Mouse (Mus musculus): ENCODE data around the gene Rbm42.

Rbm42 gene

DNA sequence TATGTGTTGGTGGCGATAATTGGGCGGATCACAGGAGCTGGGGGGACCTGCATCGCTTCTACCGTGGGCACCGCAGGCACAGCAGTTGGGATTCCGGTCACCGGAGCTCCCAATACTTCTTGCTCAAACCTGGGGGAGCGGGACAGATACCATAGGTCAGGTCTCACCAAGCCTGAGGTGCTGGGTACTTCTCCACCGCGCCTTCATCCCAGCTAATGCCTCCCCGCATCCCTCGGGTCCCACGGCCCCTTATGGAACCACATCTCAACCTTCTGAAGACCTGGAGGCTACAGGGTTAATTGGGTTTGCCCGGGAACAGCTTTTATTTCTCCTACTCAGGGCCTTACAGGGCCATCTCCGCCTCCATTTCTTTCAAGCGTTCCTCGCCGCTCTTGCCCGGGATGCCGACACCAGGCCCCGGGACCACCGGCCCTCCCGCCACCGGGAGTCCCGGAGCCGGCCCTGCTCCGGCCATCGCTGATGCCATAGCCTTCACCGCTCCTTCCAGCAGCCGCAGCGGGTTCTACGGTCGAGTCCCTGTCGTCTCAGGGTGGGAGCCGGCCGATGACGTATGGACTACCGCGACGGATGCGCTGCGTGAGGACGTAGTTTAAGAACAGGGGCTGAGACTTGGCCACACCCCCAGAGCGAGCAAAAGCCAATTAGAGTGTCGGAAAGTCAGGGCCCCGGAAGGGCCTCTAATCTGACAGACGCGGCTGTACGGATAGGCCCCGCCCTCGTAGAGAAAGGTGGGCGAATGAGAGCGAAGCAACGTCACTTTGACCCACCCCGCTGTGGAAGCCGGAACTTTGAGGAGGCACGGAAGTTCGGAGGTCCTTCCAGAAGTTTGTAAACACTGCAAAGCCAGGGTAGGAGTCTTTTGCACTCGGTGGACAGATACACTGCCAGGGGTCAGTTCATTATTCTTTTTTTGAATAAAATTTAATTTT lies at the start of gene Rbm42:
Rbm42 (minus strand) TSS at position 727 of the 950 bp plus-strand sequence.
- DNase-seq: peak; percentile 99

- peak in 1 of 2 experiments; percentile 14 for DNase-seq
These were observed 48.5 kb upstream of the Rbm42 start, which contains the start of gene 2200002J24Rik for GRCm38 (mm10) chr7:30698589-30698988. TSS of gene 2200002J24Rik (plus strand) at chr7:30698926.

DNA sequence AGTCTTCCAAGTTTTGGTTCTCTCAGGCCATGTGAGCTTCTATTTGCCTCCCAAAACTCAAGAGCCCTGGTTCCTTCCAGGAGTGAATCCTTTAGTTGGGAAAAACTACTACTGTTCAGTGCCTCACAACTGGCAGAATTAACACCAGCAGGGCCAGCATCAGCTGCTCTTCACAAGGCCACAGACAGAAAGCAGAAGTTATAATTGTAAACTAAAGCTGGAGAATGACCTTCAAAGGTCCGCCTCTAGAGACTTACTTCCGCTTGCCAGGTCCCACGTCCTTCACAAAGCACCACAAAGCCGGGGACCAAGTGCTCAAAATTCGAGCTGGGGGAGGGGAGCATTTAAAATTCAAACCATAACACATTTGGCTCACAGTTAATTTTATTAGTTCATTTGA lies 48.0 kb upstream of the Rbm42 start:
- DNase-seq: no peak

- no peak for DNase-seq
These were observed 38.2 kb upstream of the Rbm42 start for GRCm38 (mm10) chr7:30688325-30688724.

- DNase-seq: no peak
These were observed 33.3 kb upstream of the Rbm42 start for GRCm38 (mm10) chr7:30683425-30683824.

GRCm38 (mm10) chr7:30681897-30682296 lies 31.8 kb upstream of the Rbm42 start:
- DNase-seq: no peak

DNA sequence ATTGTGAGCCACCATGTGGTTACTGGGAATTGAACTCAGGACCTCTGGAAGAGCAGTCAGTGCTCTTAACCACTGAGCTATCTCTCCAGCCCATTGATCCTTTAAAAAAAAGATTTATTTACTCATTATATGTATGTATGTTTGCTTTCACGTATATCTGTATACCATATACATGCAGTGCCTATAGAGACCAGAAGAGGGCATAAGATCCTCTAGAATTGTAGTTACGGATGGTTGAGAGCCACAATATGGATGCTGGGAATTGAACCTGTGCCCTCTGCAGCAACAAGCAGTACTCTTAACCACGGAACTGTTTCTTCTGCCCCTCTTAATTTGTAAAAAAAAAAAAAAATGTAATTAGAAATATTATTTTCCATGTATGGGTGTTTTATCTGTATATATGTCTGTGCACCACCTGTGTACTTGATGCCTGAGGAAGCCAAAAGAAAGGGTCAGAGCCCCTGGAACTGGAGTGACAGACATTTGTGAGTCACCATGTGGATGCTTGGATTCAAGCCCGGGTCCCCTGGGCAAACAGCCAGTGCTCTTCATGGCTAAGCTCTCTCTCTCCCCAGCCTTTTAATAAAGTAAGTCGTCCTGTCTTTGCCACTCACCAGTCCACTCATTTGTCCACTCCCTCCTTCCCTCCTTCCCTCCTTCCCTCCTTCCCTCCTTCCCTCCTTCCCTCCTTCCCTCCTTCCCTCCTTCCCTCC lies 28.3 kb upstream of the Rbm42 start:
- no peak for DNase-seq

- DNase-seq: no peak
These were observed 21.4 kb upstream of the Rbm42 start, which contains the start of gene Pmis2 for GRCm38 (mm10) chr7:30671480-30671879. TSS of gene Pmis2 (minus strand) at chr7:30671605.

DNA sequence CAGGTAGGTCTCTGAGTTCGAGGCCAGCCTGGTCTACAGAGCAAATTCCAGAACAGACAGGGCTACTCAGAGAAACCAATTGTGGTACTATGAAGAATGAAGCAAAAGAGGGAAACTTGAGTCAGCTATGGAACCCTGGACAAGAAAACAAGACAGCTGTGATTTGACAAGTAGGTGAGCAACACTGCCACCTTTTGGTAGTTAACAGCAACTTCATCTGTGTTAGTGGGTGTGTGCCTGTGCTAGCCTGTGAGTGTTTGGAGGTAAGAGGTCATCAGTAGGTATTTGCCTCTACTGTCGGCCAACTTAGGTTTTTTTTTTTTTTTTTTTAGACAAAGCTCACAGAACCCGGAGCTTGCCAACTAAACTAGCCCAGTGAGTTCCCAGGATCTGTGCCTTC lies 19.1 kb upstream of the Rbm42 start:
- DNase-seq: no peak

- peak in 1 of 2 experiments; percentile 5 for DNase-seq
These were observed 15.2 kb upstream of the Rbm42 start for GRCm38 (mm10) chr7:30665321-30665720.

DNA sequence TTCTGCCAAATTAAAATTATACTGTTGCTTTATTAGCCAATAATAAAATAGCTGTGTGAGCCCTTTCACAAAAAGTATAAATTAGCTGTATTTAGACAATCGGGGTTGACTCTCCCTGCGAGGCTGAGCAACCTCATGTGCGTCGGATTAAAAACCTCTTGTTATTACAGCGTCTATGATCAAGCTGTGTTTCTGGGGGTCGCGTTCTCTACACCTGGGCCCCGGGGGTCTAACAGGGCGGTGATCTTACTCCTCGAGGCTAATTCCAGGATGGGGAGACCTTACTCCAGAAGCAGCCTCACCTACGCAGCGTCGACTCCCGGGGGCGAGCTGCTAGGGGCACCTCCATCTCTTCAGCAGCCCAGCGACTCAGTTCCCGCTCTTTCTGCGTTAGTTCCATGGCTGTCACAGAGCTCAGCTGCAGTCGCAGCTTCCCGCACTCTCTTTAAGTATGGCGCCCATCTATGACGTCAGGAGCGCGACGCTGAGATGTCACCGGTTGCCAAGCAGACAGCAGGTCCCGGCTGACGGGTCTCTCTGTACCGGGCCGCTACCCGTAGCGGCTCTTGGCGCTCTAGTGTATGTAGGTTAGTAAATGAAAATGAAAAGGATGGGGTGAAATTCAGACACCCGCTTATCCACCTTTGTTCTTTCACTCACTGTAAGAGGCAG lies 14.5 kb upstream of the Rbm42 start, which contains the start of gene Haus5:
Haus5 (minus strand) TSS at position 466 of the 672 bp plus-strand sequence.
- peak; percentile 89 to 92 for DNase-seq

DNA sequence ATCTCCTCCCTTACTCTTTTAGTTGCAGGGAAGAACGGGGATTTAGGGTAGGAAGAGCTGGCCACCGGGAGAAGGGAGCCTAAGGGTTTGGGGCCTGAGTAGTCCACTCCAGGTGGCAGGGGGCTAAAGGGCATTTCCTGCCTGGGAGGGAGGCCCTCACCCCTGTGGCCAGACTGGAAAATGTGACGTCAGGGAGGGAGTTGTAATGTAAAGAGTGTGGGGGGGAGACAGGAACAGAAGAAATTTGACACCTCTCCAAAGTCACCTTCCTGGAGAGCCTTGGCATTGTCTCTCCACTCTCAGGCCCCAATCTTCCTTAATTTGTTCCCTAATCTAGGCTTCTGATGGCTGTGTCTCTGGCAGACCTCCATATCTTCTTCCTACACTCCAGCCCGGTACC lies 11.0 kb downstream of the Rbm42 start:
- DNase-seq: no peak

- no peak for DNase-seq
These were observed 13.7 kb downstream of the Rbm42 start for GRCm38 (mm10) chr7:30636395-30636794.

DNA sequence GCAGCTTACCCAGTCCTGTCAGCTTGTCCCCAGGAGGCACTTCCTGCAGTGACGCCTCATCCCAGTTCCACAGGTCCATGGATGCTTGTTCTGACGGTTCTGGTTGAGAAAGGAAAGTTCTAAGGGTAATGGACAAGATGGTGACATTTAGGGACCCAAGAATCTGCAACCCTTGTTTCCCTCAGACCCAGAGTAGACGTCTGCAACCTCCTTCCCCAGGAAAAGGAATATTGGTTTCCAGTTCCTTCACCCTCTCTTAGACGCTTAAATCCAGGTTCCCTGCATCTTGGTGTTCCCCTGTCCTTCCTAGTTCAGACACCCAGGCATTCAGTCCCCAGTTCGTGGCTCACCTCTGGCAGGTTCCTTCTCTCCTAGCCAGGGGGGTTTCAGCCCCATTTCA lies 14.4 kb downstream of the Rbm42 start, which contains the start of gene Etv2:
Etv2 (minus strand) TSS at position 101 of the 400 bp plus-strand sequence.
- no peak for DNase-seq

DNA sequence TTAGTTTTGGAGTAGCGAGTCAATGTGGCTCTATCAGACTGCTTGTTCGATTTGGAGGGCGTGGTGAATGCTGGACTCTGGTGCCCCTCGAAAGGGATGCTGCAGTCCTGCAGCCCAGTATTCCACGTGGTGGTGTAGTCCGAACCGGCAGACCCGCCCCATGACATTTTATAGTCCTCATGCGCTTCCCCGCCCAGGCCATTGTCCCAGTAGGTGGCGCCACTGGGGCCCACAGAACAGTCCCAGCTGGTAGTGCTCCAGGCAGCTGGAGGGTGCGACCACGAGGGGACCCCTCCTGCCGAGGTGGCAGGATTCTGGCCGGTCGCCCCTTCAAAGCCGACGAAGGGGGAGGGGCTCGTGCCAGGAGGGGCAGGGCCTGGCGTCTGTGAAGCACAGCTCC lies 15.5 kb downstream of the Rbm42 start:
- DNase-seq: peak; percentile 19 to 21

- DNase-seq: no peak
These were observed 16.2 kb downstream of the Rbm42 start for GRCm38 (mm10) chr7:30633762-30634412.

- no peak for DNase-seq
These were observed 21.1 kb downstream of the Rbm42 start for GRCm38 (mm10) chr7:30629013-30629412.

DNA sequence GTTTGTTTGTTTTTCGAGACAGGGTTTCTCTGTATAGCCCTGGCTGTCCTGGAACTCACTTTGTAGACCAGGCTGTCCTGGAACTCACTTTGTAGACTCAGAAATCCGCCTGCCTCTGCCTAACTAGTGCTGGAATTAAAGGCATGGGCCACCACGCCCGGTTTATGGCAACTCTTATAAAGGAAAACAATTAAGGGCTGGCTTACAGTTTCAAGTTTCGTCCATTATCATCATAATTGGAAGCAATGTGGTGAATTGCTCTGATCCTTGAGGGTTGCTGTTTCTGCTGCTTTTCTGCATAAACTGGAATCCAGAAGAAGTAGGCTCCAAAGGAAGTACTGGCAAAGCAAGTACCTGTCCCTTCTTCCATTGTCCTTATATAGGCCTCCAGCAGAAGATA lies 23.5 kb downstream of the Rbm42 start:
- no peak for DNase-seq

DNA sequence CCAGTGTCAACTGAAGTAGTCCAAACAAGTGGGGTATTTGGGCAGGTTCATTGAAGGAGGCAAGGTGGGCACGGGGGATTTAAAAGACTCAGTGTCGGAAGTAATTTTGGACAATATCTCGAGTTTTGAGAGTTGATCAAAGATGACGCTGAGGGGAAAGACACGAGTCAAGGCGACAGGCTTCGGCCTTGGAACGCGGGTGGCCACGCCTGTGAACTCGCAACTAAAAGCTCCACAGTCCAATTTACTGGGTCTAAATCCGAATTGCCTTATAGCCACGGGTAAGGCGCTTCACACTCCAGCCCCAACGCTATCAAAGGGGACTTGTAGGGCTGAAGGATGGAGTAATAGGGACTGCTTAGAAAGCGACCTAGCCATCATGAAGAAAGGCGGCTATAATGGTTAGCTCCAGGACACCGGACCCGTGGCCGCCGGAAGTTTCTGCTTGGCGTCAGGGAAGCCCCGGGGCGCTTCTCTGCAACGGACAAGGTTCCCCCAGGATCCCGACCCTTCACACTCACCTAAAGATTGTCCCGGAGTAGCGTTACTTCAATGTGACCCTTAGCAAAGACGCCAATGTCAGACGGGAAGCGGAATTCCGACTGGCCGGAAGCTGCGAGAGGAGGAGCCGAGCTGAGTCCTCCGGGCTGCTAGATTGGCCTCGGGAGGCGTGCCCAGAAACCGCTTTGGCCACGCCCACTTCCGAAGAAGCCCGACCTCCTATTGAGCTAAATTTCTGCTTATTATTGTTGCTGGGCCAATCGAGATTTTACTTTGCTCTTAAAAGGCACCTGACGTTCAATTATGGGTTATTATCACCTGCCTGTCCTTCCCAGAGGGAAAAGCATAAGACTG lies 24.4 kb downstream of the Rbm42 start, which contains the start of gene Cox6b1:
Cox6b1 (minus strand) TSS at position 622 of the 855 bp plus-strand sequence.
- peak; percentile 90 for DNase-seq

GRCm38 (mm10) chr7:30619202-30619601 lies 30.9 kb downstream of the Rbm42 start:
- no peak for DNase-seq

DNA sequence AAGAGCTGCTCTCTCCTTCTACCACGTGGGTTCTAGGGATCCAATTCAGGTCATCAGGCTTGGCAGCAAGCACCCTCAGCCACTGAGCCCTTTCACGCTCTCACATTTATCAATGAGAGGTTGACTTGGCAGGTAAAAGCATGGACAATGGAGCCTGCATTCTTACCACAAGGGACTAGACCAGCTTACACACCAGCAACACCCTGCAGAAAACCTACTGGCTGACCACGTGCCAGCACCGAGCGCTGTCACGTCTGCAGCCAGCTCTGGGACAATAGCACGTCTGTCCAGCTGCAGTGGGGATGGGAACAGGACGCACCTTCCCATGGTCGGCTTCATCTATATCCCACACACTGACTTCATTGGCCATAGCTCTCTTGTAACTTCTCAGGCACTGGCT lies 31.5 kb downstream of the Rbm42 start:
- no peak for DNase-seq
